Mouse (Mus musculus): ENCODE measurements around the gene Fam20c.

DNA sequence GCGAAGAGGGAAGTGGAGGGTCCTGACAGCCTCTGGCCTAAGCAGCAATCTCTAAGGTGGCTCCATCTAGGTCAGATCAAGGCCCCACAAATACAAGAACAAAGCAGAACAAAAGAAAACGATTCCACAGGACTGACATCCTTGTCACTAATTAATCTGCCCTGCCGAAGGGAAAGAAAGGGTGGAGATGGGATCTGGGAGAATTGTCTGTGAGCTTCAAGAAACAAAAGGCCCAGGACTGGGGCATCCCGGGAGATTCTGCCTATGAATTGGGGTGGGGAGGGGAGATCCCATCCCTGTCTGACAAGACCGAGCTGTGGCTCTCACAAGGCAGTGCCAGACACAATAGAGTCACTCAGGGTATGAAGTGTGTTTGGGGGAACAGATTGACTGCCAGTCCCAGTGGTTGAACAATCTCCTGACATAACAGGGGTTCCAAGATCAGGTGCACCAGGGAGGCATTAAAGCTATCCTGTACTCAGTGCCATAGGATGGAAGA lies 7.6 kb downstream of the Fam20c start:
- TF ChIP-seq POLR2A (IDR thresholded peaks at IDR 0.05; ENCODE audit: borderline replicate concordance, extremely low read depth, low read depth, low read length) = no peak
- TF ChIP-seq CTCF (IDR thresholded peaks at IDR 0.05; ENCODE audit: insufficient read depth, low read length) = no peak

All from lung, adult 2 months (tissue).